Mouse (Mus musculus): ENCODE results near the gene Pde10a. TPM values are rescaled to one million over a fixed set of nuclear protein-coding genes. Genes with fewer than 3 reads are reported as not detected.

Pde10a gene
- polyA plus RNA-seq, 1 experiment from 2014 or later, result 10.7 TPM

DNA sequence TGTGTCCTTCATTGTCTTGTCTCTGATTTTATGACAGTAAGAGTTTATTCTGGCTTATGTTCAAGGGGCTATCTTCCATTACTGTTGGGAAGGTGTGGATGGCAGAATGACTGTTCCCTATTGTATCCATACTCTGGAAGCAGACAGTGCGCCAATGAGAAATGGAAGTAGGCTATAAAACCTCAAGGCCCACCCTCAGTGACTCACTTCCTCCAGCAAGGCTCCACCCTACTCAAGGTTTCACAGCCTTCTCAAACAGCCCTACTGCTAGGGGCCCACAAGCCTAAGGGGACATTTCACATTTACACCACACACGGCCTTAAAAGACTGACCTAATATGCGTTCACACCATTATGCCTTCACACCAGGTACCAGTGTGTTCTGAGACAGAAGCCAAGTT, 20.8 kb upstream of the Pde10a start:
- WGBS, result 91% methylated on average over 3 of the region's 3 CpGs

DNA sequence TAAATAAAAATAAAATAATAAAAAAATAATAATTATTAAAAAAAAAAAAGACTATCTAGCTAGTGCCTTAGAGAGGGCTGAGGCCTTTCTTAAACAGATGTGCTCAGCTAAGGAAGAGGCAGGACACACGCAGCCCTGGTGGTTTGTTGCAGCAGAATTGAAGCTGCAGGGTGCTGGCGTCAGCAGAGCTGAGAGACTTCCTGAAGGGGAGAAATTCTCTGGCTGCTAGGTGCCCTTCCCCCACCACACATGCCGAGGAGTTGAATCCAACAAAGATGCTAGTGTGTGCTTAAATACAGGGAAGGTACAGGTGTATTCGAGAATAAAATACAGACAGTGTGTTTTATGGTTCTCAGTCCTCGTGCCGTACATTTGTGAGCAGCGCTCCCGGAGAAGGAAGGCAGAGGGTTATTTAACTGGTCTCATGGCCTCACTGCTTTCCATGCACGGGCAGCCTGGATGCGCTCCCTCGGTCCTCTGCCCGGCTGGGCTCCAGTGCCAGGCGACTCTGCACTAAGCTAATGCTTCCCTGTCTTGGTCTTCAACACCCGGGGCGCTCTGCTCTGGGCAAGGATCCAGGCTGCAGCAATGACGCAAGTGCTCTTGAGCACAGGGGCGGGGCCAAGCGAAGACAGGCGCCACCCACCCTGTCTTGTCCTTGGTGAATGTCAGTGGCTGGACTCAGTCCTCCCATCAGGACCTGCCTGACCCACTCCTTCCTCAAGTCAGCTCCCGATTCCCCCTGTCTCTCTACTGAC, 19.3 kb upstream of the Pde10a start:
- no peaks in the 10 kb centered on the region for H3K36me3 ChIP-seq (replicated peaks)
- under 1% methylated on average over 20 of the region's 20 CpGs for WGBS
- H3K9me3 ChIP-seq, result no peaks in the 10 kb centered on the region
- peak overlapping the region; percentile 65 for H3K27ac ChIP-seq
- H3K9ac ChIP-seq, result peak overlapping the region; percentile 38; the same call in 1 of the 2 replicates
- peak overlapping the region; percentile 62 for H3K4me2 ChIP-seq
- peak; percentile 83 for ATAC-seq (ENCODE audit: low FRiP score)
- H3K27me3 ChIP-seq, result peaks cover 21% of the 10 kb centered on the region
- peak overlapping the region; percentile 37 for H3K4me3 ChIP-seq (replicated peaks)
- peaks cover 37% of the 10 kb centered on the region for H3K4me1 ChIP-seq

More for the DNA sequence above, 20.8 kb upstream of the Pde10a start:
- Histone ChIP-seq H3K4me1 (peaks cover 37% of the 10 kb centered on the region), H3K9me3 (no peaks in the 10 kb centered on the region), H3K4me3 (replicated peaks) (no peak overlapping the region), H3K9ac (no peak overlapping the region), H3K4me2 (no peak overlapping the region), H3K36me3 (replicated peaks) (no peaks in the 10 kb centered on the region), H3K27ac (no peak overlapping the region), H3K27me3 (peaks cover 21% of the 10 kb centered on the region)
- no peak for ATAC-seq (ENCODE audit: low FRiP score)

DNA sequence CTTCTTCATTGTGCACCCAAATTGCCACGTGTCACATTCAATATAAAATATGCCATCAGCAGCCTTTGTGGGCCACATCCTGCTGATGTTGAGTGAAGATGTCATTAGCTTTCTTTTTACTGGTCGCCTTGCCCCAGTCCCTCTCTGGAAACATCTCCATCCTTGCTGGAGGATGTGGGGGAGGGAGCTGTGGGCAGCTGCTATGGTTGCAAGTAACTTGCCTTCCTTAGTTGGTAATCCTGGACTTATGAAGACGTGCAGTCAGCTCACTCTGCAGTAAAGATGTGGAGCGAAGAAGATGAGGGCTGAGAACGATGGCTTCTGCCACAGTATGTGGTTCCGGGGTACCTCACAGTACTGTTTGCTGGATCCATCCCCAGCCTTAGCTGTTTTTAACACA, 18.4 kb upstream of the Pde10a start:
- Histone ChIP-seq H3K9ac (no peak overlapping the region), H3K9me3 (no peaks in the 10 kb centered on the region), H3K36me3 (replicated peaks) (no peaks in the 10 kb centered on the region), H3K27ac (0 out of 2 replicates have a peak overlapping the region, but pooled peaks have one; percentile 8), H3K4me1 (peaks cover 37% of the 10 kb centered on the region), H3K27me3 (peaks cover 21% of the 10 kb centered on the region), H3K4me3 (replicated peaks) (no peak overlapping the region), H3K4me2 (no peak overlapping the region)
- WGBS, result 50% methylated on average over 6 of the region's 6 CpGs
- no peak for ATAC-seq (ENCODE audit: low FRiP score)

DNA sequence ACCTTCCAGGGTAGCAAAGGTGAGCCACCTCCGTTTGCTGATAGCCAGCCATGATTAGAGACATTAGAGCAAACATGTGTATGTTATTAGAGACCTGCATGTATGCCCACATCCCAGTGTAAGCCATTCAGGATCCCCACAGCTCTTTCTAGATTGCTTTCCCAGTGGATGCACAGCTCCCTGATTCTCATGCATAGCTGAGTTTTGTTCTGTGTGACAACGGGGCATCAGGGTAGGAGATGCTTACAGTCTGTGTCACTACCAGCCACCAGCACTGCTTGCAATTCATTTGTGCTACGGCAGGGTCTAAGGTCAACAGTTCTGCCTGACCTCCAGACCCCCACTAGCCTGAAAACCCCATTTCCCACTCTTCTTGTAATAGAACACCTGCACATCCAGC, 17.5 kb upstream of the Pde10a start:
- no peak overlapping the region for H3K9ac ChIP-seq
- peak overlapping the region; percentile 48; the same call in 1 of the 2 replicates for H3K27ac ChIP-seq
- H3K4me3 ChIP-seq (replicated peaks), result peak overlapping the region; percentile 27; the same call in 1 of the 2 replicates
- no peaks in the 10 kb centered on the region for H3K9me3 ChIP-seq
- H3K27me3 ChIP-seq, result peaks cover 21% of the 10 kb centered on the region
- H3K4me2 ChIP-seq, result peak overlapping the region; percentile 52
- peaks cover 37% of the 10 kb centered on the region for H3K4me1 ChIP-seq
- peak; percentile 37 for ATAC-seq (ENCODE audit: low FRiP score)
- 4% methylated on average over 3 of the region's 3 CpGs for WGBS
- H3K36me3 ChIP-seq (replicated peaks), result no peaks in the 10 kb centered on the region

DNA sequence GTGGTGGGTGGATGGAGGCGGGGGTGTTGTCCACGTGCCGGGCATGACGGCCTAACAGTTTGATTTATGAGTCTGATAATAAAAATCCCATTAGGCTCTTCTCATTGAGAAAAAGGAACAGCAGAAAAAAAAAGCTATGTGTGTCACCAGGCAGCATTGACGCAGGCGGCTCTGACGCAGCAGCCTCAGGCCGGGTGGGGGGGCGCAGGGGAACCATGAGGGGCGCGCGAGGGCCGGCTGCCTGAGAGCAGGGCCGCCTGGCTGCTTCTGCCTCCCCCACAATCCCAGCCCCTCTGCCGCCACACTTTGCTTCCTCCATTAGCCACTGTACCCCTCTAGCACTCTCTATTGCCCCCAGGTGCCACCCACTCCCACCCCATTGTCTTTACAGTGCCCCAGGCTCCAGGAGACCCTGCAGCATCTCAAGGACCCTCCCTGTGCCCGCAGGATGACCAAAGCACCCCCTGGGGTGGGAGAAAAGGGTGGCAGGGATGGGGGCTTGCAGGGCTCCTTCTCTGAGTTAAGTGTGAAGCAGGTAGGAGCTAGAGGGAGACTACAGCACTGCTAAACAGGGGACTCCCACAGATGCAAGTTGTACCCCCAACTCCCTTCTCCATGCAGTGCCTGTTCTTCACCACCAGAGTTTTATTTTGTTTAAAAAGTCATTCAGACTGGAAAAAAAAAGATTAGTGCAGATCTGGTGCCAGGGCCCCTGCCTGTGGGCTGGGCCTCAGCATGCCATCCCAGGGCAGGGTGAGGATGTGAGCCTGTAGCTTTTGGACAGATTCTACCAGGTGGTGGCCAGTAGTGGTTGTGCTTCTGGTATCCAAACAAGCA, 16.6 kb upstream of the Pde10a start:
- peak overlapping the region; percentile 52 for H3K4me2 ChIP-seq
- peaks cover 22% of the 10 kb centered on the region for H3K27me3 ChIP-seq
- WGBS, result under 1% methylated on average over 11 of the region's 16 CpGs
- H3K27ac ChIP-seq, result peak overlapping the region; percentile 75
- no peaks in the 10 kb centered on the region for H3K36me3 ChIP-seq (replicated peaks)
- H3K4me3 ChIP-seq (replicated peaks), result peak overlapping the region; percentile 27
- no peaks in the 10 kb centered on the region for H3K9me3 ChIP-seq
- peaks cover 37% of the 10 kb centered on the region for H3K4me1 ChIP-seq
- ATAC-seq (ENCODE audit: low FRiP score), result peak; percentile 88
- H3K9ac ChIP-seq, result peak overlapping the region; percentile 50; the same call in 1 of the 2 replicates

DNA sequence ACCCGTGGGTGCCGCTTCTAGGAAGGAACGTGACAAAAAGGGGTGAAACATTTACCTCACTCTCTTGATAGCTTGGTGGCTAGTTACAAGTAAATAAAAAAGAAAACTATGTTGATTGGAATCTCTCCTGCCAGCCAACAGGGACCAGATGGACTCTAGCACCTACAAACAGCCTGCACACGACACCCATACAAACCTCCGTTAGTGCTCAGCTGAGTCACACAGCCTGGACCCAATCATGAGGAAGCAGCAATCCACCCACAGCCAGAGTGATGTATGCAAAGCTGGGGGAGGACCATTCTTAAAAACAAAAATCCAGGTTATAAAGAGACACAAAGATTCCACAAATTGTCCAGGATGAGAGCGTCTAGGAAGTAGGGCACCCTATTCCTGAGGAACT, 9.2 kb upstream of the Pde10a start:
- H3K36me3 ChIP-seq (replicated peaks), result no peaks in the 10 kb centered on the region
- H3K4me3 ChIP-seq (replicated peaks), result no peak overlapping the region
- peaks cover 4% of the 10 kb centered on the region; the same call in 1 of the 2 replicates for H3K27me3 ChIP-seq
- no peak overlapping the region for H3K9ac ChIP-seq
- H3K4me1 ChIP-seq, result no peaks in the 10 kb centered on the region
- H3K9me3 ChIP-seq, result no peaks in the 10 kb centered on the region
- no peak overlapping the region for H3K27ac ChIP-seq
- 87% methylated on average over 6 of the region's 6 CpGs for WGBS
- no peak for ATAC-seq (ENCODE audit: low FRiP score)
- H3K4me2 ChIP-seq, result no peak overlapping the region

DNA sequence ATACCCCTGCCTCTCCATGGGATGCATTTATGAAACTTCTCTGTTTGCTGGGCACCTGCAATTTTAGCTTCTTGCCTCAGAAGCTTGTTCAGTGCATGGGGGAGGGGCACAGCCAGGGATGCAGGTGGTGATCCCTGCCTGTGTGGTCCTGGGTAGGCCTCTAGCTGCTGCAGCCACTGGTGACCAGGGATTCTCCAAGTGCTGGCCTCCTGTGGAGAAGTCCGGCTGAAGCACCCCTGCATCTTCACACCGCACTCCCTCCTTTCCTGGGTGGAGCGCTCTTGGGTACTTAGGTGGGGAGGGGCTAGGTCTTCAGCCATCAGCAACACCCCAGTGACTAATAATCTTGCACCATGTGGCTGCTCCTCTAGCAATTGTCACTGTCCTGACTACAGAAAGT, 1.2 kb upstream of the Pde10a start:
- Histone ChIP-seq H3K27ac (no peak overlapping the region), H3K4me1 (peaks cover 23% of the 10 kb centered on the region)

DNA sequence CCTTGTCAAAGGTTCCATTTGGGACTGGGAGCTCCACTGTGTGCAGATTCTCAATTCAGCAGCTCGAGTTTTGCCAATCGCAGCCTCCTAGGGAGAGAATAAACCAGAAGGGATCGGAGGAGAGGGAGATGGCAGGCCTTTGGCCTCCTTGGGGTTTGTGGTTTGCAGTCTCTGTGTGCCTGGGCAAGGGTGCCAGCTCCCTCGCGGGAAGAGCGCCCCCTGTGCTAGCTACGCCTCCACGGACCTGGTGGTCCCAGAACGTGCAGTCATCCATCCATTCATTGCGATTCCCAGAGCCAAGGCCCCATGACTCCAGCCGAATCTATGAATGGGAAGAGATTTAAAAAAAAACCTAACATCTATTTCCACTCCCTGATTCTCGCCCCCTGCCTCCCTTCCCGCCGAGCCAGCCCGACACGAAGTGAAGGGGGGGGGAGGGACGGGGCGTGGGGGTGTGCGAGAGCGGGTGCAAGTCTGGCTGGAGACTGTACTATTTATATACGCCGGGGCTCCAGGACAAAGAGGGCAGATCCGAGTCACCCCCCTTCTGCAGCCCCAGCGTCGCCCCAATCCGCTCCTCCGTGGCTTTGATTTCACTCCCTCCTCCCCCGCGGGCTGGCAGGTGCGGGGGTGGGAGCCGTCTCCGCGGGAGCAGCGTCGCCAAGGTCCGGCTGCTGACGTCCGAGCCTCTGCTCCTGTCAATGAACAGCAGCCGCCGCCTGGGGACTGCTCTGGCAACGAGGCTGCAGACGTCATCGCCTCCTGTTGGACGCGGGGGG, 596 bp upstream of the Pde10a start:
- no peak overlapping the region for H3K27ac ChIP-seq
- peak overlapping the region; percentile 66 for H3K9ac ChIP-seq
- H3K4me2 ChIP-seq, result peak overlapping the region; percentile 94
- 1% methylated on average over 36 of the region's 45 CpGs for WGBS
- H3K4me3 ChIP-seq (replicated peaks), result peak overlapping the region; percentile 54
- peak; percentile 89 for ATAC-seq (ENCODE audit: low FRiP score)
- no peaks in the 10 kb centered on the region for H3K9me3 ChIP-seq
- peaks cover 23% of the 10 kb centered on the region for H3K4me1 ChIP-seq
- peaks cover 52% of the 10 kb centered on the region for H3K27me3 ChIP-seq
- H3K36me3 ChIP-seq (replicated peaks), result no peaks in the 10 kb centered on the region

More for the DNA sequence above, 1.2 kb upstream of the Pde10a start:
- H3K9me3 ChIP-seq, result no peaks in the 10 kb centered on the region
- no peaks in the 10 kb centered on the region for H3K36me3 ChIP-seq (replicated peaks)
- H3K4me3 ChIP-seq (replicated peaks), result peak overlapping the region; percentile 54
- 12% methylated on average over 3 of the region's 3 CpGs for WGBS
- H3K27me3 ChIP-seq, result peaks cover 52% of the 10 kb centered on the region
- H3K9ac ChIP-seq, result peak overlapping the region; percentile 66
- peak overlapping the region; percentile 94 for H3K4me2 ChIP-seq
- ATAC-seq (ENCODE audit: low FRiP score), result peak; percentile 34; the same call in 1 of the 2 replicates

DNA sequence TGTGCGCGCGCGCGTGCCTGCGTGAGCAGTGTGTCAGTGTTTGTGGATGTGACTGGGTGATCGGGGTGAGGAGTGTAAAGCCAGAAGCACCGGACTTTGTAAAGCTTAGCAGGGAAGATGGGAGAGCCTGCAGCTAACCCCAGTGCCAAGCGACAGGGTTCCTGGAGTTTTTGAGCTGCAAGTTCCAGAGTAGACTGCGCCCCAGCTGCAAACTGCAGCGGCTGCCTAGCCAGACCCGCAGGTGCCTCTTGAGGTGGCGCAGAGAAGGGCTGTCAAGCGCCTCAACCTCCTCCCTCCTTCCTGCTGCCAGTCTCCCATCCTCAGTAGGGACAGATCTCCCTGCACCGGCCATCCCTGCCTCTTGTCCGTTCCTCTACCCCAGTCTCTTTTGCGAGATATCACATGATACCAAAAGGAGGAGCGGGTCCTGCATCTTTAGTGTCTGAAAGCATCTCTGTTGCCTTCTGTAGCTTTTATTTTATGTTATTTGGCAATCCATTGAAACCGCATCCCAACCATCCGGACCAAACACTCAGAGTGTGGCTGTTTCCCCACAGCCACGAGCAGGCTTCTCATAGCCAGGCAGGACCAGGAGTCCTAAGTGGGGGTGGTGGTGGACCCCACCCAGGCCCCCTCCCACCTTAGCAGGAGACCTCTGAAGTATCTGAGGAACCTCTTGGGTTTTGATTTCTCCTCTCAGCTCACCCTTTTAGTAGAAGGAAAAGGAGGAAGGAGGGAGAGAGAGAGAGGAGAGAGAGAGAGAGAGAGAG, 984 bp downstream of the Pde10a start:
- Histone ChIP-seq H3K4me3 (replicated peaks) (peak overlapping the region; percentile 54), H3K36me3 (replicated peaks) (no peaks in the 10 kb centered on the region), H3K27me3 (peaks cover 52% of the 10 kb centered on the region), H3K9me3 (no peaks in the 10 kb centered on the region), H3K9ac (0 out of 2 replicates have a peak overlapping the region, but pooled peaks have one; percentile 66), H3K4me1 (peaks cover 23% of the 10 kb centered on the region), H3K4me2 (peak overlapping the region; percentile 94), H3K27ac (no peak overlapping the region)
- WGBS, result 2% methylated on average over 21 of the region's 21 CpGs
- ATAC-seq (ENCODE audit: low FRiP score), result no peak

DNA sequence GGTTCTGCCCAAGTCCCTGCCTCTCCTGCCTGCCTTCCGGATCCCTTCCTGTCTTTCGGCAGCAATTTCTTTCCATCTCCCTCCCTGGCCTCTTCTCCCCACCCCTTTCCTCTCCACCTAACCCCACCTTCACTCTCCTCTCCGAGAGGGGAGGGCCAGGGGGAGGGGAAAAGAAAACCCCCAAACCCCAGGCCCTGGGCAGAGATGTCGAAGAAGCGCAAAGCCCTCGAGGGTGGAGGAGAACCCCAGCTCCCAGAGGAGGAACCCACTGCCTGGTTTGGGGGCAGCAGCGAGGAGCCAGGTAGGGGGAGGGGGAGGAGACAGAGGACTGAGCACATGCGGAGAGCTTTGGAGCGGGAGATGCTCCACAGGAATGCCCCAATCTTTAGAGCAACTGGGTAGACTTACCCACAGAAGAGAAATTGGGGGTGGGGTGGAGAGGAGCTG, 1.7 kb downstream of the Pde10a start:
- 11% methylated on average over 8 of the region's 9 CpGs for WGBS
- Histone ChIP-seq H3K27ac (no peak overlapping the region), H3K4me3 (replicated peaks) (no peak overlapping the region), H3K27me3 (peaks cover 52% of the 10 kb centered on the region), H3K9ac (no peak overlapping the region), H3K36me3 (replicated peaks) (no peaks in the 10 kb centered on the region), H3K4me2 (no peak overlapping the region), H3K4me1 (peaks cover 23% of the 10 kb centered on the region), H3K9me3 (no peaks in the 10 kb centered on the region)
- ATAC-seq (ENCODE audit: low FRiP score), result no peak

DNA sequence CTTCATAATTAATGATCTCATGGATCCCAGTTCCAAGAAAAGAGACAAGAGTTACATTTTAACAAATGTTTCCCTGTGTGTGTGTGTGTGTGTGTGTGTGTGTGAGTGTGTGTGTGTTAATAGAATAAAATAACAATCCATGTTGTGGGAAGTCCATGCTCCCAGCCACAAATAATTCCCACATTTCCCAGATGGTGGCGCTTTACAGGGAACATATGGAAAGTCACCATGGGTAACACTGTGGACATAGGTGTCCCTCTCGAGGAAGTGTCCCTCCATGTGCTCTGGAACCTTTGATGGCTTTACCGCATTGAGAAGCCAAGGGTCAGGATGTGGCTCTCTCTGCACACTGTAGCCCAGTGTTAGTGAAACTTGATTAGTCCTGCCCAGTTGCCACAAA, 3.5 kb downstream of the Pde10a start:
- Histone ChIP-seq H3K4me3 (replicated peaks) (no peak overlapping the region), H3K4me1 (peaks cover 20% of the 10 kb centered on the region), H3K9me3 (no peaks in the 10 kb centered on the region), H3K27me3 (peaks cover 48% of the 10 kb centered on the region), H3K36me3 (replicated peaks) (no peaks in the 10 kb centered on the region), H3K27ac (no peak overlapping the region), H3K4me2 (no peak overlapping the region), H3K9ac (no peak overlapping the region)
- whole genome bisulfite sequencing, result 85% methylated on average over 3 of the region's 3 CpGs
- ATAC-seq (ENCODE audit: low FRiP score), result no peak

All from forebrain, embryonic 12.5 days (tissue).